Mouse (Mus musculus): ENCODE results near the gene Lpcat1. TPM values are rescaled to one million over a fixed set of nuclear protein-coding genes. Genes with fewer than 3 reads are reported as not detected.

Gene Lpcat1
- polyA plus RNA-seq, 1 experiment: 40.9 TPM

GRCm38 (mm10) chr13:73434687-73435086 lies 32.3 kb upstream of the Lpcat1 start:
- no peaks in the 10 kb centered on the region for H3K27me3 ChIP-seq (ENCODE audit: control insufficient read depth, insufficient read depth, low read length)
- DNase-seq: no peak
- TF ChIP-seq POLR2A (IDR thresholded peaks at IDR 0.05; ENCODE audit: control insufficient read depth, extremely low read depth, insufficient read depth, low read length, poor library complexity) (no peak), CTCF (IDR thresholded peaks at IDR 0.05; ENCODE audit: borderline replicate concordance, control insufficient read depth, extremely low read depth, insufficient read depth, low read length, poor library complexity) (no peak)
- 6% methylated on average over 5 of the region's 5 CpGs for WGBS
- no peaks in the 10 kb centered on the region for H3K36me3 ChIP-seq (ENCODE audit: control insufficient read depth, insufficient read depth, low read length)
- H3K27ac ChIP-seq (ENCODE audit: control insufficient read depth, insufficient read depth, low read length): no peak overlapping the region
- no peak overlapping the region for H3K4me3 ChIP-seq (ENCODE audit: control insufficient read depth, insufficient read depth, low read length)
- peaks cover 12% of the 10 kb centered on the region for H3K4me1 ChIP-seq (replicated peaks; ENCODE audit: control insufficient read depth, insufficient read depth, low read length)

- no peak for TF ChIP-seq POLR2A (IDR thresholded peaks at IDR 0.05; ENCODE audit: control insufficient read depth, extremely low read depth, insufficient read depth, low read length, poor library complexity)
- TF ChIP-seq CTCF (IDR thresholded peaks at IDR 0.05; ENCODE audit: borderline replicate concordance, control insufficient read depth, extremely low read depth, insufficient read depth, low read length, poor library complexity): no peak
- Histone ChIP-seq H3K4me1 (replicated peaks; ENCODE audit: control insufficient read depth, insufficient read depth, low read length) (peaks cover 12% of the 10 kb centered on the region), H3K36me3 (ENCODE audit: control insufficient read depth, insufficient read depth, low read length) (no peaks in the 10 kb centered on the region), H3K27me3 (ENCODE audit: control insufficient read depth, insufficient read depth, low read length) (no peaks in the 10 kb centered on the region), H3K27ac (ENCODE audit: control insufficient read depth, insufficient read depth, low read length) (no peak overlapping the region), H3K4me3 (ENCODE audit: control insufficient read depth, insufficient read depth, low read length) (no peak overlapping the region)
- 95% methylated on average over 7 of the region's 7 CpGs for WGBS
- DNase-seq: no peak
Observed at GRCm38 (mm10) chr13:73435662-73436061, 31.3 kb upstream of the Lpcat1 start.

- no peak for DNase-seq
- Histone ChIP-seq H3K4me1 (replicated peaks; ENCODE audit: control insufficient read depth, insufficient read depth, low read length) (peaks cover 5% of the 10 kb centered on the region), H3K27ac (ENCODE audit: control insufficient read depth, insufficient read depth, low read length) (no peak overlapping the region), H3K27me3 (ENCODE audit: control insufficient read depth, insufficient read depth, low read length) (no peaks in the 10 kb centered on the region), H3K4me3 (ENCODE audit: control insufficient read depth, insufficient read depth, low read length) (no peak overlapping the region), H3K36me3 (ENCODE audit: control insufficient read depth, insufficient read depth, low read length) (no peaks in the 10 kb centered on the region)
- TF ChIP-seq CTCF (IDR thresholded peaks at IDR 0.05; ENCODE audit: borderline replicate concordance, control insufficient read depth, extremely low read depth, insufficient read depth, low read length, poor library complexity): no peak
- no peak for TF ChIP-seq POLR2A (IDR thresholded peaks at IDR 0.05; ENCODE audit: control insufficient read depth, extremely low read depth, insufficient read depth, low read length, poor library complexity)
- 92% methylated on average over 9 of the region's 9 CpGs for WGBS
Observed at GRCm38 (mm10) chr13:73439057-73439456, 27.9 kb upstream of the Lpcat1 start.

GRCm38 (mm10) chr13:73441032-73441431 lies 26.0 kb upstream of the Lpcat1 start:
- no peaks in the 10 kb centered on the region for H3K4me1 ChIP-seq (replicated peaks; ENCODE audit: control insufficient read depth, insufficient read depth, low read length)
- no peak for TF ChIP-seq POLR2A (IDR thresholded peaks at IDR 0.05; ENCODE audit: control insufficient read depth, extremely low read depth, insufficient read depth, low read length, poor library complexity)
- H3K36me3 ChIP-seq (ENCODE audit: control insufficient read depth, insufficient read depth, low read length): no peaks in the 10 kb centered on the region
- 94% methylated on average over 4 of the region's 4 CpGs for WGBS
- no peak overlapping the region for H3K4me3 ChIP-seq (ENCODE audit: control insufficient read depth, insufficient read depth, low read length)
- H3K27me3 ChIP-seq (ENCODE audit: control insufficient read depth, insufficient read depth, low read length): no peaks in the 10 kb centered on the region
- no peak overlapping the region for H3K27ac ChIP-seq (ENCODE audit: control insufficient read depth, insufficient read depth, low read length)
- no peak for DNase-seq

GRCm38 (mm10) chr13:73441686-73442085 lies 25.3 kb upstream of the Lpcat1 start:
- H3K36me3 ChIP-seq (ENCODE audit: control insufficient read depth, insufficient read depth, low read length): no peaks in the 10 kb centered on the region
- no peaks in the 10 kb centered on the region for H3K27me3 ChIP-seq (ENCODE audit: control insufficient read depth, insufficient read depth, low read length)
- H3K27ac ChIP-seq (ENCODE audit: control insufficient read depth, insufficient read depth, low read length): no peak overlapping the region
- whole genome bisulfite sequencing: 86% methylated on average over 5 of the region's 5 CpGs
- H3K4me1 ChIP-seq (replicated peaks; ENCODE audit: control insufficient read depth, insufficient read depth, low read length): no peaks in the 10 kb centered on the region
- H3K4me3 ChIP-seq (ENCODE audit: control insufficient read depth, insufficient read depth, low read length): no peak overlapping the region
- TF ChIP-seq CTCF (IDR thresholded peaks at IDR 0.05; ENCODE audit: borderline replicate concordance, control insufficient read depth, extremely low read depth, insufficient read depth, low read length, poor library complexity) (no peak), POLR2A (IDR thresholded peaks at IDR 0.05; ENCODE audit: control insufficient read depth, extremely low read depth, insufficient read depth, low read length, poor library complexity) (no peak)
- no peak for DNase-seq

GRCm38 (mm10) chr13:73442431-73442830 lies 24.6 kb upstream of the Lpcat1 start:
- Histone ChIP-seq H3K4me3 (ENCODE audit: control insufficient read depth, insufficient read depth, low read length) (no peak overlapping the region), H3K27me3 (ENCODE audit: control insufficient read depth, insufficient read depth, low read length) (no peaks in the 10 kb centered on the region), H3K27ac (ENCODE audit: control insufficient read depth, insufficient read depth, low read length) (no peak overlapping the region), H3K36me3 (ENCODE audit: control insufficient read depth, insufficient read depth, low read length) (no peaks in the 10 kb centered on the region), H3K4me1 (replicated peaks; ENCODE audit: control insufficient read depth, insufficient read depth, low read length) (no peaks in the 10 kb centered on the region)
- WGBS: 93% methylated on average over 5 of the region's 5 CpGs
- TF ChIP-seq CTCF (IDR thresholded peaks at IDR 0.05; ENCODE audit: borderline replicate concordance, control insufficient read depth, extremely low read depth, insufficient read depth, low read length, poor library complexity): no peak
- no peak for TF ChIP-seq POLR2A (IDR thresholded peaks at IDR 0.05; ENCODE audit: control insufficient read depth, extremely low read depth, insufficient read depth, low read length, poor library complexity)
- DNase-seq: no peak

- no peak for DNase-seq
- WGBS: 93% methylated on average over 4 of the region's 4 CpGs
- no peaks in the 10 kb centered on the region for H3K36me3 ChIP-seq (ENCODE audit: control insufficient read depth, insufficient read depth, low read length)
- H3K4me1 ChIP-seq (replicated peaks; ENCODE audit: control insufficient read depth, insufficient read depth, low read length): no peaks in the 10 kb centered on the region
- TF ChIP-seq CTCF (IDR thresholded peaks at IDR 0.05; ENCODE audit: borderline replicate concordance, control insufficient read depth, extremely low read depth, insufficient read depth, low read length, poor library complexity) (no peak), POLR2A (IDR thresholded peaks at IDR 0.05; ENCODE audit: control insufficient read depth, extremely low read depth, insufficient read depth, low read length, poor library complexity) (no peak)
- no peak overlapping the region for H3K4me3 ChIP-seq (ENCODE audit: control insufficient read depth, insufficient read depth, low read length)
- H3K27me3 ChIP-seq (ENCODE audit: control insufficient read depth, insufficient read depth, low read length): no peaks in the 10 kb centered on the region
- H3K27ac ChIP-seq (ENCODE audit: control insufficient read depth, insufficient read depth, low read length): no peak overlapping the region
Observed at GRCm38 (mm10) chr13:73443093-73443821, 23.7 kb upstream of the Lpcat1 start.
